ENCODE assay signal across 17 mouse cellular contexts in genomic region chr7:91778673-91779072, GRCm38 (mm10).
DNase-seq lines count a peak whose midpoint lies in the region; ATAC-seq and TF ChIP-seq lines count a peak whose summit lies in the region.
"Had no signal": no experiment of that assay in that cellular context is flagged by ENCODE, and none has a peak within 500 bp of the region (broad histone marks: within the 10 kb centered on the region; RNA-seq: fewer than 3 reads in every experiment).

No protein-coding gene starts in this region.

- no peaks in the 10 kb centered on the region for H3K4me1 ChIP-seq in forebrain, embryonic 15.5 days
- no peaks in the 10 kb centered on the region for H3K4me1 ChIP-seq in forebrain, embryonic 12.5 days
- no peaks in the 10 kb centered on the region for H3K4me1 ChIP-seq in forebrain, postnatal 0 days (ENCODE audit: insufficient read depth)
- no peaks in the 10 kb centered on the region for H3K4me1 ChIP-seq in forebrain, embryonic 11.5 days (replicated peaks; ENCODE audit: control insufficient read depth, insufficient read depth, low read length)
- H3K4me1 ChIP-seq in embryonic facial prominence, embryonic 10.5 days = no peaks in the 10 kb centered on the region
- H3K4me1 ChIP-seq: embryonic facial prominence, embryonic 12.5 days had no signal

- H3K9me3 ChIP-seq in forebrain, embryonic 15.5 days = no peaks in the 10 kb centered on the region
- no peaks in the 10 kb centered on the region for H3K9me3 ChIP-seq in forebrain, embryonic 12.5 days
- H3K9me3 ChIP-seq in forebrain, postnatal 0 days (ENCODE audit: low read length) = no peaks in the 10 kb centered on the region
- no peaks in the 10 kb centered on the region for H3K9me3 ChIP-seq in forebrain, embryonic 11.5 days (ENCODE audit: control insufficient read depth, low read length)
- H3K9me3 ChIP-seq in embryonic facial prominence, embryonic 10.5 days = no peaks in the 10 kb centered on the region
- H3K9me3 ChIP-seq: embryonic facial prominence, embryonic 12.5 days had no signal

- peak; percentile 53; the same call in 1 of the 2 replicates for ATAC-seq in forebrain, embryonic 15.5 days (replicated peaks)
- ATAC-seq in forebrain, embryonic 12.5 days (ENCODE audit: low FRiP score) = no peak
- no peak for ATAC-seq in forebrain, postnatal 0 days
- no peak for ATAC-seq in forebrain, embryonic 11.5 days (replicated peaks; ENCODE audit: low FRiP score)

- no peaks in the 10 kb centered on the region for H3K36me3 ChIP-seq in forebrain, embryonic 15.5 days
- H3K36me3 ChIP-seq in forebrain, embryonic 12.5 days (replicated peaks) = no peaks in the 10 kb centered on the region
- no peaks in the 10 kb centered on the region for H3K36me3 ChIP-seq in forebrain, postnatal 0 days (ENCODE audit: insufficient read depth)
- H3K36me3 ChIP-seq in forebrain, embryonic 11.5 days (ENCODE audit: control insufficient read depth, insufficient read depth, low read length) = no peaks in the 10 kb centered on the region
- H3K36me3 ChIP-seq in embryonic facial prominence, embryonic 10.5 days (replicated peaks) = no peaks in the 10 kb centered on the region
- H3K36me3 ChIP-seq: embryonic facial prominence, embryonic 12.5 days had no signal

- DNase-seq in forebrain, postnatal 0 days = peak; percentile 20
- DNase-seq in forebrain, embryonic 11.5 days (ENCODE audit: low spot score) = no peak
- peak; percentile 42 for DNase-seq in brain, adult 2 months (ENCODE audit: low read depth, low spot score)
- peak; percentile 46 for DNase-seq in brain, embryonic 14.5 days (ENCODE audit: low read depth)
- DNase-seq in embryonic facial prominence, embryonic 10.5 days (ENCODE audit: low spot score) = no peak
- DNase-seq: adrenal gland, postnatal 10 days; adrenal gland, postnatal 25 days; cerebellum, adult 11 months; cerebellum, adult 18-20 months; cerebellum, adult 8-10 months; cerebellum, adult 9-11 months; cerebellum, postnatal 14 days; cerebellum, postnatal 36 days; embryo, embryonic 11 days had no signal

- no peak overlapping the region for H3K9ac ChIP-seq in forebrain, embryonic 15.5 days (replicated peaks)
- H3K9ac ChIP-seq in forebrain, embryonic 12.5 days = no peak overlapping the region
- no peak overlapping the region for H3K9ac ChIP-seq in forebrain, postnatal 0 days
- H3K9ac ChIP-seq in forebrain, embryonic 11.5 days (ENCODE audit: low read length) = no peak overlapping the region
- H3K9ac ChIP-seq: embryonic facial prominence, embryonic 12.5 days had no signal

- TF ChIP-seq POLR2A in brain, embryonic 14.5 days (IDR thresholded peaks at IDR 0.05; ENCODE audit: borderline replicate concordance, extremely low read depth, insufficient read depth, insufficient read length, poor library complexity, severe bottlenecking) = no peak

- H3K4me2 ChIP-seq in forebrain, embryonic 15.5 days (replicated peaks) = no peak overlapping the region
- no peak overlapping the region for H3K4me2 ChIP-seq in forebrain, embryonic 12.5 days
- H3K4me2 ChIP-seq in forebrain, postnatal 0 days (ENCODE audit: low read depth) = no peak overlapping the region
- no peak overlapping the region for H3K4me2 ChIP-seq in forebrain, embryonic 11.5 days (ENCODE audit: low read depth, low read length, severe bottlenecking)
- H3K4me2 ChIP-seq: embryonic facial prominence, embryonic 12.5 days had no signal

- TF ChIP-seq CTCF in forebrain, postnatal 0 days (IDR thresholded peaks at IDR 0.05; ENCODE audit: low read depth) = no peak
- no peak for TF ChIP-seq CTCF in brain, embryonic 14.5 days (IDR thresholded peaks at IDR 0.05; ENCODE audit: borderline replicate concordance, extremely low read depth, insufficient read depth, insufficient read length)

- H3K27ac ChIP-seq in forebrain, embryonic 15.5 days (replicated peaks) = no peak overlapping the region
- H3K27ac ChIP-seq in forebrain, embryonic 12.5 days = no peak overlapping the region
- no peak overlapping the region for H3K27ac ChIP-seq in forebrain, postnatal 0 days (ENCODE audit: low read depth, low read length)
- no peak overlapping the region for H3K27ac ChIP-seq in forebrain, embryonic 11.5 days (ENCODE audit: low read depth, low read length)
- no peak overlapping the region for H3K27ac ChIP-seq in embryonic facial prominence, embryonic 10.5 days (replicated peaks)
- H3K27ac ChIP-seq: embryonic facial prominence, embryonic 12.5 days had no signal

- no peaks in the 10 kb centered on the region for H3K27me3 ChIP-seq in forebrain, embryonic 15.5 days
- no peaks in the 10 kb centered on the region for H3K27me3 ChIP-seq in forebrain, embryonic 12.5 days
- H3K27me3 ChIP-seq in forebrain, postnatal 0 days (ENCODE audit: insufficient read depth, low read length) = no peaks in the 10 kb centered on the region
- H3K27me3 ChIP-seq in forebrain, embryonic 11.5 days (ENCODE audit: control insufficient read depth, insufficient read depth, low read length) = no peaks in the 10 kb centered on the region
- no peaks in the 10 kb centered on the region for H3K27me3 ChIP-seq in embryonic facial prominence, embryonic 10.5 days (replicated peaks; ENCODE audit: low read depth, poor library complexity, severe bottlenecking)
- H3K27me3 ChIP-seq: embryonic facial prominence, embryonic 12.5 days had no signal

- no peak overlapping the region for H3K4me3 ChIP-seq in forebrain, embryonic 15.5 days
- no peak overlapping the region for H3K4me3 ChIP-seq in forebrain, embryonic 12.5 days (replicated peaks)
- H3K4me3 ChIP-seq in forebrain, postnatal 0 days (ENCODE audit: low read depth, low read length) = no peak overlapping the region
- H3K4me3 ChIP-seq in forebrain, embryonic 11.5 days (ENCODE audit: low read depth, low read length) = no peak overlapping the region
- no peak overlapping the region for H3K4me3 ChIP-seq in embryonic facial prominence, embryonic 10.5 days
- H3K4me3 ChIP-seq: embryonic facial prominence, embryonic 12.5 days had no signal

Comparison
In these comparisons a context has a peak if more than half of its experiments do, and no peak if none do; other contexts are left out.
1. DNase-seq: peak in forebrain, postnatal 0 days (single experiment), brain, adult 2 months (single experiment) and brain, embryonic 14.5 days (single experiment); none in forebrain, embryonic 11.5 days (single experiment) and embryonic facial prominence, embryonic 10.5 days (single experiment).